Mouse (Mus musculus): ENCODE data around the gene Tdrd9. TPM values are rescaled to one million over a fixed set of nuclear protein-coding genes. Genes with fewer than 3 reads are reported as not detected.

The Tdrd9 gene
- polyA plus RNA-seq, 1 experiment from 2014 or later, result 0.88 TPM

DNA sequence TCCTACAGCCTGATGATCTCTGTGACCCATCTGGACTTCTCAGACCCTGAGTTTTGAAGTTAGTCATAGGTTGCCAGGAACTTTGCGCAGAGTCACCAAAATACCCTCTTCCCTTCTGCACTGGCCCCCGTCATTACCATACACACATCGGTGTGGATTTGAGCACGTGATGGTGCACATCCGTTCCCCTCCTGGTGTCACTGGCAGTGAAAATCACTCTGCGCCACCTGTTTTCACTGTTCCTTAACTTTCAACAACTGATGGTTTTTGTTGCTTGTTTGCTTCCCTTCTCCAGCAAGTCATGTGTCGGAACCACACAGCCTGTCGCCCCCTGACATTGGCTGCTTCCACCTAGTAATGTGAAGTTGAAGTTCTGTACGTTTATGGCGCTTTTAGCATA lies 1.1 kb downstream of the Tdrd9 start:
- H3K27me3 ChIP-seq, result no peaks in the 10 kb centered on the region
- H3K4me3 ChIP-seq, result no peak overlapping the region
- ATAC-seq (ENCODE audit: insufficient number of reproducible peaks, low FRiP score, low TSS enrichment, low read depth), result no peak
- no peaks in the 10 kb centered on the region for H3K36me3 ChIP-seq
- H3K4me2 ChIP-seq, result no peak overlapping the region
- H3K27ac ChIP-seq, result no peak overlapping the region
- H3K9me3 ChIP-seq, result no peaks in the 10 kb centered on the region
- peaks cover 10% of the 10 kb centered on the region; the same call in 1 of the 2 replicates for H3K4me1 ChIP-seq
- WGBS, result 91% methylated on average over 10 of the region's 10 CpGs
- no peak overlapping the region for H3K9ac ChIP-seq

- Histone ChIP-seq H3K27me3 (no peaks in the 10 kb centered on the region), H3K36me3 (no peaks in the 10 kb centered on the region), H3K4me1 (peaks cover 10% of the 10 kb centered on the region; the same call in 1 of the 2 replicates), H3K27ac (no peak overlapping the region), H3K9me3 (no peaks in the 10 kb centered on the region), H3K4me3 (no peak overlapping the region), H3K4me2 (no peak overlapping the region), H3K9ac (no peak overlapping the region)
- WGBS, result 69% methylated on average over 6 of the region's 6 CpGs
- no peak for ATAC-seq (ENCODE audit: insufficient number of reproducible peaks, low FRiP score, low TSS enrichment, low read depth)
Measured at GRCm38 (mm10) chr12:111974578-111974977, 3.2 kb downstream of the Tdrd9 start.

DNA sequence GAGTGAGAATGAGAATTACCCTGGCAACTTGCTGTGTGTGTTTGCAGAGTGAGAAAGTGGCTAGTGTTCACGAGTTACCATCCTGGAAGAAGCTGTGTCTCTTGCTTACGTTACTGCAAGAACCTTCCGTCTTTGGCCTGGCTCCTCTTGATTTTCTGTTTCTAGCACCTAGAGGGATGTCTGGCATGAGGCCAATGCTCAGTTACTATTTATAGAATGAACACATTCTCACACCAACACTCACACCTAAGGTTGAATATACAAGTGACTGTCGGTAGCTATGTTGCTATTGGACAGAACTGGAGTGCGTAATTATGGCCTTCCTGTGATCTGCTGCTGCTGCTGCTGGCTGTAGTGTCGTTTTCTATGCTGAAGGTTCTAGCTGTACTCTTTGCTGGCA lies 5.8 kb downstream of the Tdrd9 start:
- WGBS, result 30% methylated on average over 6 of the region's 6 CpGs
- no peaks in the 10 kb centered on the region; the same call in 1 of the 2 replicates for H3K27me3 ChIP-seq
- H3K27ac ChIP-seq, result no peak overlapping the region
- no peak overlapping the region for H3K9ac ChIP-seq
- H3K4me3 ChIP-seq, result no peak overlapping the region
- no peaks in the 10 kb centered on the region for H3K36me3 ChIP-seq
- H3K9me3 ChIP-seq, result no peaks in the 10 kb centered on the region
- H3K4me2 ChIP-seq, result no peak overlapping the region
- peaks cover 10% of the 10 kb centered on the region; the same call in 1 of the 2 replicates for H3K4me1 ChIP-seq
- ATAC-seq (ENCODE audit: insufficient number of reproducible peaks, low FRiP score, low TSS enrichment, low read depth), result no peak

DNA sequence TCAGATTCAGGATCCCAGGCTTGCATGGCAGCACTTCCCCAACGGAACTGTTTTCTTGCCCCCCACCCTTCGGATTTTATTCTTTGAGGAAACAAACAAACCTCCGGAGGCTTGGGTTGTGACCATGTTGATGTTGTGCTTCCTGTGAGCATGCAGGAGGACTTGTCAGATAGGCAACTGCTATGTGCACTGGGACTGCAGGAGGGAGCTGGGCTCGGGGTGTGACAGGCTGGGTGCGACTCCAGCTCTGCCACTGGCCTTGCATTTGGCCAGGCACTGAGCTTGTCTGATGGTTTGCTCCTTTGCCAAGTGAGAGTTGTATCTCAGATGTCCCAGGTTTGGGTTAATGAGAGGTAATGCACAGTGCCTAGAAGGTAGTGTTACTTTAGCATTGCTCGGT lies 6.9 kb downstream of the Tdrd9 start:
- WGBS, result 80% methylated on average over 6 of the region's 6 CpGs
- no peak for ATAC-seq (ENCODE audit: insufficient number of reproducible peaks, low FRiP score, low TSS enrichment, low read depth)
- H3K27ac ChIP-seq, result no peak overlapping the region
- no peak overlapping the region for H3K4me2 ChIP-seq
- no peaks in the 10 kb centered on the region for H3K36me3 ChIP-seq
- no peak overlapping the region for H3K9ac ChIP-seq
- H3K4me3 ChIP-seq, result no peak overlapping the region
- peaks cover 10% of the 10 kb centered on the region; the same call in 1 of the 2 replicates for H3K4me1 ChIP-seq
- no peaks in the 10 kb centered on the region for H3K9me3 ChIP-seq
- no peaks in the 10 kb centered on the region; the same call in 1 of the 2 replicates for H3K27me3 ChIP-seq

GRCm38 (mm10) chr12:111980887-111981367 lies 9.6 kb downstream of the Tdrd9 start, which contains the start of gene Rd3l:
Rd3l (minus strand) TSS chr12:111981317.
- H3K36me3 ChIP-seq, result no peaks in the 10 kb centered on the region
- H3K4me2 ChIP-seq, result no peak within 1 kb of the TSS
- no peak within 1 kb of the TSS for H3K9ac ChIP-seq
- no peak within 1 kb of the TSS for H3K27ac ChIP-seq
- H3K9me3 ChIP-seq, result no peaks in the 10 kb centered on the region
- H3K4me1 ChIP-seq, result peaks cover 10% of the 10 kb centered on the region; the same call in 1 of the 2 replicates
- H3K4me3 ChIP-seq, result no peak within 1 kb of the TSS
- WGBS, result 68% methylated on average over 6 of the region's 6 CpGs
- no peaks in the 10 kb centered on the region; the same call in 1 of the 2 replicates for H3K27me3 ChIP-seq
- ATAC-seq (ENCODE audit: insufficient number of reproducible peaks, low FRiP score, low TSS enrichment, low read depth), result no peak

GRCm38 (mm10) chr12:111981831-111982230 lies 10.5 kb downstream of the Tdrd9 start:
- H3K4me2 ChIP-seq, result no peak overlapping the region
- H3K4me1 ChIP-seq, result peaks cover 5% of the 10 kb centered on the region; the same call in 1 of the 2 replicates
- H3K27ac ChIP-seq, result no peak overlapping the region
- ATAC-seq (ENCODE audit: insufficient number of reproducible peaks, low FRiP score, low TSS enrichment, low read depth), result no peak
- H3K4me3 ChIP-seq, result no peak overlapping the region
- 63% methylated on average over 8 of the region's 8 CpGs for WGBS
- no peaks in the 10 kb centered on the region; the same call in 1 of the 2 replicates for H3K27me3 ChIP-seq
- no peak overlapping the region for H3K9ac ChIP-seq
- no peaks in the 10 kb centered on the region for H3K9me3 ChIP-seq
- H3K36me3 ChIP-seq, result no peaks in the 10 kb centered on the region

DNA sequence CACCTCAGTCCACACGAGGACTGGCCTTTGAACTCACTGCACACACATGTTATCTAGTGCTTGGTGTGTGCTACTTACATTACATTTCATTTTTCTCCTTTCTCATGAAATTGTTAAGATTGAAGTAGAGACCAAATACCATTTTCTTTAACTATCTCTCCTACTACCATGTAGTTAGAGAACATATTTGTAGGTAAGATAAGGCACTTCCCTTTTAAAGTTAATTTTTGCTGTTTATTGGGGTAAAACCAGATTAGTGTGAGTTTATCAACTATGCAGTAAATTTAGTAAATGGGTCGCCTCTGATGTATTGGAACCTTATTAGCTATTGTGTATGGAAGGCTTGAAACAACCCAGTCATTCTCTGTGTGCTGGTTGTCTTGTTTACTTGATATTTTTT lies 11.8 kb downstream of the Tdrd9 start:
- WGBS, result 64% methylated on average over 2 of the region's 2 CpGs
- no peak for ATAC-seq (ENCODE audit: insufficient number of reproducible peaks, low FRiP score, low TSS enrichment, low read depth)
- H3K27ac ChIP-seq, result no peak overlapping the region
- H3K9ac ChIP-seq, result no peak overlapping the region
- no peak overlapping the region for H3K4me2 ChIP-seq
- H3K4me3 ChIP-seq, result no peak overlapping the region
- H3K27me3 ChIP-seq, result peaks cover 4% of the 10 kb centered on the region
- no peaks in the 10 kb centered on the region for H3K36me3 ChIP-seq
- no peaks in the 10 kb centered on the region for H3K4me1 ChIP-seq
- no peaks in the 10 kb centered on the region for H3K9me3 ChIP-seq

GRCm38 (mm10) chr12:111986756-111987155 lies 15.4 kb downstream of the Tdrd9 start:
- H3K4me2 ChIP-seq, result no peak overlapping the region
- H3K27ac ChIP-seq, result no peak overlapping the region
- WGBS, result 43% methylated on average over 9 of the region's 9 CpGs
- H3K9me3 ChIP-seq, result no peaks in the 10 kb centered on the region
- no peak for ATAC-seq (ENCODE audit: insufficient number of reproducible peaks, low FRiP score, low TSS enrichment, low read depth)
- no peaks in the 10 kb centered on the region for H3K36me3 ChIP-seq
- no peak overlapping the region for H3K4me3 ChIP-seq
- peaks cover 4% of the 10 kb centered on the region for H3K27me3 ChIP-seq
- H3K9ac ChIP-seq, result no peak overlapping the region
- H3K4me1 ChIP-seq, result no peaks in the 10 kb centered on the region

DNA sequence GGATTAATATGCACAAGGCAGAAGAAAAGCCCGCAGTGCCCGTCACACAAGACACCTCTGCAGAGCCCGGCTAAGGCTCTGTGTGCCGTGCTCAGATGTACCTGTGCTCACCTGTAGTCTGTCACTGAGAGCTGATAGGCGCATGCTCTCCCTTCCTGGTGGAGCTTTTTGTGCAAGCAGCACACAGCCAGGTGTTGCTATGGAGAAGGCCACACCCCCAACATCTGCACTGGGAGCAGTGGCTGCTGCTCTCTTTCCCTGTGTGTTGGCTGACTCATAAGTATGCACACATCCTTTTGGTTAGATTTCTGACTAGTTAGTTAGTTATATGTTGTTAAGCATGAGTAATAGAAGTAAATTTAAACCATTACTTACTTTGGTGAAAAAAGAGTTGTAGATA lies 21.3 kb downstream of the Tdrd9 start:
- Histone ChIP-seq H3K36me3 (no peaks in the 10 kb centered on the region), H3K27me3 (peaks cover 4% of the 10 kb centered on the region; the same call in 1 of the 2 replicates), H3K27ac (no peak overlapping the region), H3K4me1 (no peaks in the 10 kb centered on the region), H3K4me3 (no peak overlapping the region), H3K9me3 (no peaks in the 10 kb centered on the region), H3K4me2 (no peak overlapping the region), H3K9ac (no peak overlapping the region)
- WGBS, result 73% methylated on average over 5 of the region's 5 CpGs
- ATAC-seq (ENCODE audit: insufficient number of reproducible peaks, low FRiP score, low TSS enrichment, low read depth), result no peak

- Histone ChIP-seq H3K27me3 (no peaks in the 10 kb centered on the region), H3K9ac (no peak overlapping the region), H3K4me2 (no peak overlapping the region), H3K4me3 (no peak overlapping the region), H3K27ac (no peak overlapping the region), H3K4me1 (no peaks in the 10 kb centered on the region), H3K9me3 (no peaks in the 10 kb centered on the region), H3K36me3 (no peaks in the 10 kb centered on the region)
- 93% methylated on average over 2 of the region's 2 CpGs for WGBS
- ATAC-seq (ENCODE audit: insufficient number of reproducible peaks, low FRiP score, low TSS enrichment, low read depth), result no peak
Measured at GRCm38 (mm10) chr12:111995161-111995560, 23.8 kb downstream of the Tdrd9 start.

DNA sequence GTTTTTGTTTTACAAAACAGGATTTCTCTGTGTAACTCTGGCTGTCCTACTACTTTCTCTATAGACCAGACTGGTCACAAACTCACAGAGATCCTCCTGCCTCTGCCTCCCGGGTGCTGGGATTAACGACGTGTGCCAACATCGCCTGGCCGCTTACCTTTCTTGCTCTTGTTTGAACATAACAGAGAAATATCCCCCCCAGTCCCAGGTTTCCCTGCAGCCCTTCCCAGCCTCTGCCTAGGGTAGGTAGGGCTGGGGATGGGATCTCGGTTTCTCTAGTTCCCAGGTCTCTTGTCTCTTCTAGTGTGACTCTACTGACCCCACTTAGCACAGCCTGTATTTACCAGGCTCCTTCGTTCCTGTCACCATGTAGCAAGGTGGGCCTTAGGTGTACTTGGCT lies 28.4 kb downstream of the Tdrd9 start:
- Histone ChIP-seq H3K9me3 (no peaks in the 10 kb centered on the region), H3K27me3 (no peaks in the 10 kb centered on the region), H3K4me3 (no peak overlapping the region), H3K36me3 (no peaks in the 10 kb centered on the region), H3K9ac (no peak overlapping the region), H3K4me1 (no peaks in the 10 kb centered on the region), H3K4me2 (no peak overlapping the region), H3K27ac (no peak overlapping the region)
- ATAC-seq (ENCODE audit: insufficient number of reproducible peaks, low FRiP score, low TSS enrichment, low read depth), result no peak
- 91% methylated on average over 7 of the region's 7 CpGs for WGBS

GRCm38 (mm10) chr12:112001223-112001622 lies 29.9 kb downstream of the Tdrd9 start:
- no peaks in the 10 kb centered on the region for H3K36me3 ChIP-seq
- no peak overlapping the region for H3K4me3 ChIP-seq
- 24% methylated on average over 8 of the region's 8 CpGs for WGBS
- no peak overlapping the region for H3K27ac ChIP-seq
- no peaks in the 10 kb centered on the region for H3K9me3 ChIP-seq
- no peak overlapping the region for H3K4me2 ChIP-seq
- no peaks in the 10 kb centered on the region for H3K27me3 ChIP-seq
- no peak overlapping the region for H3K9ac ChIP-seq
- H3K4me1 ChIP-seq, result no peaks in the 10 kb centered on the region
- ATAC-seq (ENCODE audit: insufficient number of reproducible peaks, low FRiP score, low TSS enrichment, low read depth), result peak; percentile 24; the same call in 1 of the 2 replicates

Data from limb, embryonic 15.5 days (tissue).